Mouse (Mus musculus): ENCODE results near the gene Herpud1. TPM values are rescaled to one million over a fixed set of nuclear protein-coding genes. Genes with fewer than 3 reads are reported as not detected.

Gene Herpud1
- polyA plus RNA-seq, 1 experiment: 57.1 TPM

GRCm38 (mm10) chr8:94387785-94388184 lies 1.5 kb downstream of the Herpud1 start:
- no peak for TF ChIP-seq GATA1 (IDR thresholded peaks at IDR 0.05; ENCODE audit: low read length)

DNA sequence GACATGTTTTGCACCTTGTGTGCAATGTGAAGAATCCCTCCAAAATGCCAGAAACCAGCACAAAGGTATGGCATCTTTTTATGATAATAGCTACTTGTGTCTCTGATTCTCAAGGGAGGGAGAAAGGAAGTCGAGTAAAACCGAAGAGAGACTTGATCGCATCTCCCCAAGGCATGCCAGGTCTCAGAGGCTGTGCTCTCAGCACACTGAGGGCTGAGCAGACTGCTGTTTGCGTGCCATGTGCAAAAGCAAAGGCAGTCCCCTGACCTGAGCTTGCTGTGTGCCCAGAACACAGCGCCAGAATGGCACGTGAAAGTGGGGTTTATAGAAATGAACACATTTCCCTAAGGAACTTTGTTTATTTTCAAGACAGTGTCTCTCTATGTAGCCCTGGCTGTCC lies 3.3 kb downstream of the Herpud1 start:
- TF ChIP-seq GATA1 (IDR thresholded peaks at IDR 0.05; ENCODE audit: low read length): no peak

GRCm38 (mm10) chr8:94390429-94390828 lies 4.2 kb downstream of the Herpud1 start:
- no peak for TF ChIP-seq GATA1 (IDR thresholded peaks at IDR 0.05; ENCODE audit: low read length)

- TF ChIP-seq GATA1 (IDR thresholded peaks at IDR 0.05; ENCODE audit: low read length): no peak
These were observed 4.7 kb downstream of the Herpud1 start for GRCm38 (mm10) chr8:94390910-94391309.

DNA sequence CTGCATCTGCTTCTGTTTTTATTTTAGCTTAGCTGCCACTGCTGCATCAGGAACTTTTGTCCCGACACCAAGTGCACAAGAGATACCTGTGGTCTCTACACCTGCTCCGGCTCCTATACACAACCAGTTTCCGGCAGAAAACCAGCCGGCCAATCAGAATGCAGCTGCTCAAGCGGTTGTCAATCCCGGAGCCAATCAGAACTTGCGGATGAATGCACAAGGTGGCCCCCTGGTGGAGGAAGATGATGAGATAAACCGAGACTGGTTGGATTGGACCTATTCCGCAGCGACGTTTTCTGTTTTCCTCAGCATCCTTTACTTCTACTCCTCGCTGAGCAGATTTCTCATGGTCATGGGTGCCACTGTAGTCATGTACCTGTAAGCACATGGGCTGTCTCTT lies 5.9 kb downstream of the Herpud1 start:
- TF ChIP-seq GATA1 (IDR thresholded peaks at IDR 0.05; ENCODE audit: low read length): no peak

- TF ChIP-seq GATA1 (IDR thresholded peaks at IDR 0.05; ENCODE audit: low read length): no peak
These were observed 6.4 kb downstream of the Herpud1 start for GRCm38 (mm10) chr8:94392648-94393047.

DNA sequence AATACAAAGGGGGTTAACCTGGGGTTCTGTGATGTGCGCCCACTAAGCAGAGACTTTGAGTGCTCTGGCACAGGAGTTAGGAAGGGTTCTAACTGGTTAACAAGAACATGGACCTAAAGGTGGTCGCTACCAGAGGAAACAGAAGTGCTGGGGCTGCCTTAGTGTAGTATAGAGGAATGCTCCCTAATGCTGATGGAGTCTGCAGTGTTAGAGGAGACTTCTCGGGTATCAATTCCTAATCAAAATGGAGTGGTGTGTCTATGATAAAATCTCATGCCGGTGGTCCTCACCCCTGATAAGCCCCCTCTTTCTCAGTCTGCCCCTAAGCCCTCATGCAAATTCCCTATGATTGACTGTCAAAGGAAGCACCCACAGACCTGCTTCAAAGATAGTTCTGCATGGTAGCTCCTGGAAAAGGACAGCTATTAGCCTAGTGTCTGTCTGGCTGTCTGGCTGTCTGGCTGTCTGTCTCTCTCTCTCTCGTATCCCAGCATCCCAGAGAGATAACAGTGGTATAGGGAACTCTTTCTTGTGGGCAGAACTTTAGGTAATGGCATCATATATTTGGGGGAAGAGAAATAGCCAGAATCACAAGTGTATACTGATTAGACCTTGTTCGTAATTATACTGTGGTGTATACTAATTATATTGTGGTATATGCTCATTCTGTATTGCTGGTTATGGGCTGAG lies 9.8 kb downstream of the Herpud1 start:
- no peak for TF ChIP-seq GATA1 (IDR thresholded peaks at IDR 0.05; ENCODE audit: low read length)

GRCm38 (mm10) chr8:94396964-94397657 lies 10.9 kb downstream of the Herpud1 start:
- no peak for TF ChIP-seq GATA1 (IDR thresholded peaks at IDR 0.05; ENCODE audit: low read length)

- no peak for TF ChIP-seq GATA1 (IDR thresholded peaks at IDR 0.05; ENCODE audit: low read length)
These were observed 12.3 kb downstream of the Herpud1 start for GRCm38 (mm10) chr8:94398587-94398986.

- no peak for TF ChIP-seq GATA1 (IDR thresholded peaks at IDR 0.05; ENCODE audit: low read length)
These were observed 13.2 kb downstream of the Herpud1 start for GRCm38 (mm10) chr8:94399361-94399953.

DNA sequence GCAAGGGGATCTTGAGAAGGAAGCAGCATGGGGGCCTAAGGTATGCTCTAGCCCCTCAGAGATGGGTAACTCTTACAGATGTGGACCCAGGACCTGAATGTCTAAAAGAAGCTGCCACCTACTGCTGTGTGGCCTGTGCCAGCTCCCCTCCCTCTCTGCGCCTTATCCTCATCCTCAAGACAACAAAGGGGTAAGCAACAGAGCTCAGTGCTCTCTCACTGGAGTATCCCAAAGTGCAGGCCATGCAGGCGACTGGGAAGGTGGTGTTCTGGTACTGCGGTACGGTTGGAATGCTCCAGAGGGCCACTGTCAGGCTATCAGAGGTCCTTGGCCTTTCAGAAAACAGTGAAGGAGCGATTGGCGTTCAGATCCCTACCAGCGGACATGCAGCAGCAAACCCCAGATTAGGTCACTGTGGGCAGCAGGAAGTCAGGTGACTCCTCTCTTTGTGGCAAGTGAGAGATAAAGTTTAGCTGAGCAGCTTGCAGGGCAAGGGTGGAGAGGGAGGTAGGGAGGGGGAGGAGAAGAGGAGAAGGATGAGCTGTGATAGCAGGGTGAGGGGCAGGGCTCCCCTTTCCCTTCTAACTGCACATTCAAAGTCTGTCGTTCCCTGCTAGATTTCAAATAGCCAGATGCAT lies 22.3 kb downstream of the Herpud1 start:
- peak; percentile 38 for TF ChIP-seq GATA1 (IDR thresholded peaks at IDR 0.05; ENCODE audit: low read length)

GRCm38 (mm10) chr8:94409523-94409922 lies 23.3 kb downstream of the Herpud1 start:
- TF ChIP-seq GATA1 (IDR thresholded peaks at IDR 0.05; ENCODE audit: low read length): no peak

- no peak for TF ChIP-seq GATA1 (IDR thresholded peaks at IDR 0.05; ENCODE audit: low read length)
These were observed 26.3 kb downstream of the Herpud1 start for GRCm38 (mm10) chr8:94412518-94412917.

DNA sequence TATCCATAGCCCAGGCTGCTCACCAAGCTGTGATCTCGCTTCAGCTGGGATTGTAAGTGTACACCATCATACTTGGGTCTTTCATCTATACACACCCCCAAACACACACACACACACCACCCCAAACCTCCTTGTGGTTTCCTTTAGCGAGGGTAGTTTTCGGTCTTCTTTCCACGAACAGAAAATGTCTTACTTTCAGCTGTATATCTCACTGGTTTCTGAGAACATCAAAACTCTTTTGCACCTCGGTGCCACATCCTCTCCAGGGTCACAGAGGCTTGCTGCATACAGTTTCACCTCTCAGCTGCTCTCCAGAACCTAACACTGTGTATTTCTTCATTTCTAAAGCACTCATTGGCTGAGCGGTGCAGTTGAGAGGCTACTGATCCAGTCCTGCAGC lies 27.3 kb downstream of the Herpud1 start:
- TF ChIP-seq GATA1 (IDR thresholded peaks at IDR 0.05; ENCODE audit: low read length): no peak

- TF ChIP-seq GATA1 (IDR thresholded peaks at IDR 0.05; ENCODE audit: low read length): no peak
These were observed 29.0 kb downstream of the Herpud1 start for GRCm38 (mm10) chr8:94415218-94415617.

DNA sequence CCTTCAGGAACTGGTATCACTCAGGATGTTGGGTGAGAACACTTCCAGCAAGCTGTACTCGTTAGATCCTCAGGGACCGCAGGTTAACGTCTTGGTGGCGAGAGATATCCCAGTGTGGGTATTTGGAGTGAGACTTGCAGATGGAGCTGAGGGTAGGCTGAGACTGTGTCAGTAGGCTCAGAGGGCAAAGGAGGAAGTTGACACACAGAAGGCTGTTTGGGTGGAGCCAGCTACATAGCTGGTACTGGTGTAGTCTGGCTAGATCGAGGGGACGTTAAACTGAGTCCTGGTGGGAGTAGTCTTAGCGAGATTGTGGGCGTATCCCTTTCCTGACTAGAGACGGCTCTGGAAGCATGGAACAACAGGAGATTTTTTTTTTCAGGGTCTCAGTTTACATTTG lies 31.8 kb downstream of the Herpud1 start:
- TF ChIP-seq GATA1 (IDR thresholded peaks at IDR 0.05; ENCODE audit: low read length): no peak
